Mouse (Mus musculus) stomach, postnatal 0 days (tissue): ENCODE measurements around the gene Kalrn.

Experiments used
- CTCF ChIP-seq: IDR thresholded peaks from 2 replicates; pipeline ENCODE4 v1.5.1; 2016; ENCODE audit warnings: antibody characterized with exemption, low read depth, mild to moderate bottlenecking, moderate library complexity
- EP300 ChIP-seq: optimal IDR thresholded peaks from 2 replicates; pipeline ENCODE3; 2016; ENCODE audit warnings: antibody characterized with exemption

- no peak for TF ChIP-seq EP300
- TF ChIP-seq CTCF = no peak
Measured at GRCm38 (mm10) chr16:34445666-34446065, 127.7 kb downstream of the Kalrn start.
